Mouse (Mus musculus) adrenal gland (tissue): ENCODE data around the gene Flrt3.

ENCODE experiments used
- intact Hi-C: fragments of 180-260 bp; cut with DNase I; formaldehyde crosslinking; loops from one replicate; pipeline ENCODE4 v1.15.1; 2025

Gene Flrt3

GRCm38 (mm10) chr2:140653978-140654377 is 17.3 kb downstream of the Flrt3 start:
- intact Hi-C loops = no loop called here

DNA sequence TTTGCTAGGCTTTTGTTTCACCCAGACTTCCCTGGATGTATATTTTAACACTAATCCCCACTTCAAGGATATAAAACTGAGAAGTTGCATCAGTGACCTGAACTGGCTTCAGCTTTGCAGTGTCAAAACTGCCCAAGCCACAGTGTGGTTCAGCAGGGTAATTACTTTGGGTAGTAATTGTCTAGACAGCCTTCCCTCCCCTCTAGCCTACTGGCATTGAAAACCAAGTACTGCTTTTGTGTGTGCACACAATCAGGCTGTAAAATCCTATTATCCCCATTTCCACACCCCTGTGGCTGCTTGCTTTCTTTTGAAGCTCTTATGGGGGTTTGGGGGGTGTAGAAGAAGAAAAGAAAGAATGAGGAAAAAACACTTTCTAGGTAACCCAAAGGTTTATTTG is 17.8 kb downstream of the Flrt3 start:
- intact Hi-C loops = no loop called here

DNA sequence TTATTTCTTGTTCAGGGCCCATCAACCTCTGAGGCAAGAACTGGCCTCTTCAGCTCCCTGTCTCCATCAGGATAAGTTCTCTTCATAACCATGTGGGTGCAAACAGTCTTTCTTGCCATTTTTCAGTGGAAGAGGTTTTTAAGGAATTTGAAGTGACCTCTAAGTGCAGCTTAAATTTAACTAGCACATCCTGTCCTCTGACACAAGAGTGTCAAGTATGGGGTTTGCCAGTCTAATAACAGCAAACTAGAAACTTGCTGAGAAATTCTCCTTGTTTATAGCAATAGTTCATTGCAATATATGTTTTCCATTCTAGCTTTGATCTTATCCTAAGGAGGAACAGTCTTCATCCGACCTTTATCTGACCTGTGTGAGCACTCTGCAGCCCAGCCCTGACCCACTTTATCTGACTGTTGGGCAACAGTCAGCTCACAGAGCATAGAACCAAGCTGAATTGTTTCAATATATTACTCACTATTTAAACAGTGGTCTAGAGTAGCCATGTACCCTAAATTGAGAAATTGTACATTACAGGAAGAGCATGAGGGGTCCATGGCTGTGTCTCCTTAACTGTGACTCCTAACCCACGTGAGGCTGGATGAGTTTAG is 49.4 kb downstream of the Flrt3 start:
- intact Hi-C loops = no loop called here

GRCm38 (mm10) chr2:140615451-140615850 is 55.8 kb downstream of the Flrt3 start:
- intact Hi-C loops = no loop called here
